Mouse (Mus musculus) cerebellum, adult (tissue): ENCODE data around the gene Medag.

Experiments used
- ATAC-seq: cut with Nextera tagmentation; 2 replicates; pipeline ENCODE4 v1.9.2; 2017; ENCODE audit warnings: mild to moderate bottlenecking, moderate library complexity, mixed read lengths; ENCODE audit not compliant: insufficient number of reproducible peaks, low FRiP score, low TSS enrichment

Medag gene

GRCm38 (mm10) chr5:149465305-149465704, 53.8 kb downstream of the Medag start:
- no peak for ATAC-seq

GRCm38 (mm10) chr5:149474142-149474541, 62.6 kb downstream of the Medag start:
- no peak for ATAC-seq

- ATAC-seq = no peak
Observed at GRCm38 (mm10) chr5:149474701-149475468, 63.3 kb downstream of the Medag start.
